Mouse (Mus musculus) frontal cortex, postnatal 36 days (tissue): Measurements from ENCODE around the gene Klc4.

ENCODE experiments used
- DNase-seq, 2 experiments: peaks; one replicate each; pipeline ENCODE4 v3.0.0; 2022; ENCODE audit warnings: low spot score in 2 of 2

The Klc4 gene

GRCm38 (mm10) chr17:46589635-46590314 lies 56.0 kb downstream of the Klc4 start:
- no peak for DNase-seq

- DNase-seq, result no peak
Observed at GRCm38 (mm10) chr17:46588913-46589312, 56.9 kb downstream of the Klc4 start.

- no peak for DNase-seq
Observed at GRCm38 (mm10) chr17:46588173-46588572, 57.6 kb downstream of the Klc4 start.

- no peak for DNase-seq
Observed at GRCm38 (mm10) chr17:46586327-46586726, 59.5 kb downstream of the Klc4 start.
